8 mouse cellular contexts compared by ENCODE assay signal in the genomic region with DNA sequence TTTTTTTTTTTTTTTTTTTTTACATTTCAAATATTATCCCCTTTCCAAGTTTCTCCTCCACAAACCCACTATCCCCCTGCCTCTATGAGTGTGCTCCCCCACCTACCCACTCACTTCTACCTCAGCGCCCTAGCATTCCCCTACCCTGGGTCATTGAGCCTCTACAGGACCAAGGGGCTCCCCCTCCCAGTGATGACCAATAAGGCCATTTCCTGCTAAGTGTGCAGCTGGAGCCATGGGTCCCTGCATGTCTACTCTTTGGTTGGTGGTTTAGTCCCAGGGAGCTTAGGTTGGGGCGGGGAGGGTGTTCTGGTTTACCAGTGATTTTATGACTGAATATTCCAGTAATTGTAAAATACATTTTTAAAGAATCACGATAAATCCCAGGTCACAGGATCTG. TPM values are rescaled to one million over a fixed set of nuclear protein-coding genes. Genes with fewer than 3 reads are reported as not detected.
A peak's percentile ranks its signal among the peaks of the same experiment; 100 is the strongest.
DNase-seq lines count a peak whose midpoint lies in the region; ATAC-seq and TF ChIP-seq lines count a peak whose summit lies in the region.
"Not testable (repeated sequence)": the region's sequence is repeated elsewhere in the genome, so short reads cannot be mapped to it uniquely, and the experiment has no call there.

No protein-coding gene starts in this region.

- H3K4me3 ChIP-seq in embryonic facial prominence, embryonic 15.5 days (replicated peaks): peak overlapping the region; percentile 61
- H3K4me3 ChIP-seq in heart, embryonic 12.5 days: peak overlapping the region; percentile 71
- peak overlapping the region; percentile 60 for H3K4me3 ChIP-seq in intestine, postnatal 0 days (ENCODE audit: low read depth, low read length)
- peak overlapping the region; percentile 68 for H3K4me3 ChIP-seq in liver, embryonic 12.5 days
- H3K4me3 ChIP-seq in midbrain, embryonic 12.5 days: peak overlapping the region; percentile 65
- H3K4me3 ChIP-seq in spleen, adult 2 months (ENCODE audit: extremely low read depth, insufficient read depth, insufficient read length): peak overlapping the region; percentile 74; the same call in 1 of the 2 replicates

- peak; percentile 9 for DNase-seq in CD4-positive helper T cell, adult 2 months (ENCODE audit: low read depth, low spot score)
- DNase-seq in brain, adult 2 months (ENCODE audit: low read depth, low spot score): peak; percentile 13
- DNase-seq in spleen, adult 2 months (ENCODE audit: low read depth in 1 of 2, low spot score in 2 of 2): not testable (repeated sequence)

- not testable (repeated sequence) for H3K36me3 ChIP-seq in embryonic facial prominence, embryonic 15.5 days; heart, embryonic 12.5 days; intestine, postnatal 0 days (ENCODE audit: control insufficient read depth, insufficient read depth); liver, embryonic 12.5 days; midbrain, embryonic 12.5 days; spleen, adult 2 months (ENCODE audit: control insufficient read depth, insufficient read depth, low read length)

- ATAC-seq in embryonic facial prominence, embryonic 15.5 days (ENCODE audit: insufficient number of reproducible peaks, low FRiP score, low TSS enrichment, low read depth): peak; percentile 67
- ATAC-seq in heart, embryonic 12.5 days (ENCODE audit: insufficient number of reproducible peaks, low FRiP score): peak; percentile 71
- ATAC-seq in intestine, postnatal 0 days: peak; percentile 70
- ATAC-seq in liver, embryonic 12.5 days: peak; percentile 56
- peak; percentile 70 for ATAC-seq in midbrain, embryonic 12.5 days (ENCODE audit: low FRiP score, low read depth)

- TF ChIP-seq POLR2A in spleen, adult 2 months (IDR thresholded peaks at IDR 0.05; ENCODE audit: low read depth, low read length): not testable (repeated sequence)

- H3K9me3 ChIP-seq in embryonic facial prominence, embryonic 15.5 days (replicated peaks); heart, embryonic 12.5 days (replicated peaks); intestine, postnatal 0 days (ENCODE audit: control insufficient read depth); liver, embryonic 12.5 days (replicated peaks); midbrain, embryonic 12.5 days: not testable (repeated sequence)

- WGBS in embryonic facial prominence, embryonic 15.5 days: 1% methylated on average over 3 of the region's 3 CpGs
- WGBS in heart, embryonic 12.5 days: 3% methylated on average over 3 of the region's 3 CpGs
- WGBS in intestine, postnatal 0 days: 0% methylated on average over 3 of the region's 3 CpGs
- WGBS in liver, embryonic 12.5 days (ENCODE audit: insufficient replicate concordance): 2% methylated on average over 3 of the region's 3 CpGs
- 5% methylated on average over 3 of the region's 3 CpGs for WGBS in midbrain, embryonic 12.5 days
- 5% methylated on average over 3 of the region's 3 CpGs for WGBS in spleen, adult 2 months

- H3K27me3 ChIP-seq in embryonic facial prominence, embryonic 15.5 days; heart, embryonic 12.5 days (replicated peaks); intestine, postnatal 0 days (replicated peaks; ENCODE audit: control insufficient read depth, insufficient read depth, low read length); liver, embryonic 12.5 days (replicated peaks); midbrain, embryonic 12.5 days; spleen, adult 2 months (ENCODE audit: control insufficient read depth, insufficient read depth, low read length): not testable (repeated sequence)

- H3K4me2 ChIP-seq in embryonic facial prominence, embryonic 15.5 days (replicated peaks): peak overlapping the region; percentile 52
- H3K4me2 ChIP-seq in heart, embryonic 12.5 days: peak overlapping the region; percentile 64
- peak overlapping the region; percentile 69 for H3K4me2 ChIP-seq in intestine, postnatal 0 days (replicated peaks; ENCODE audit: low read depth)
- peak overlapping the region; percentile 68 for H3K4me2 ChIP-seq in liver, embryonic 12.5 days
- H3K4me2 ChIP-seq in midbrain, embryonic 12.5 days (replicated peaks): peak overlapping the region; percentile 56

- not testable (repeated sequence) for TF ChIP-seq CTCF in intestine, postnatal 0 days (IDR thresholded peaks at IDR 0.05; ENCODE audit: low read depth); spleen, adult 2 months (IDR thresholded peaks at IDR 0.05; ENCODE audit: extremely low read depth, insufficient read depth, insufficient read length, insufficient replicate concordance)

- not testable (repeated sequence) for H3K27ac ChIP-seq in embryonic facial prominence, embryonic 15.5 days (replicated peaks); heart, embryonic 12.5 days (ENCODE audit: poor library complexity, severe bottlenecking); liver, embryonic 12.5 days; spleen, adult 2 months (ENCODE audit: insufficient read depth, low read length)
- H3K27ac ChIP-seq in intestine, postnatal 0 days (ENCODE audit: low read depth, low read length): peak overlapping the region; percentile 92
- peak overlapping the region; percentile 70; the same call in 1 of the 2 replicates for H3K27ac ChIP-seq in midbrain, embryonic 12.5 days (replicated peaks)

- peak overlapping the region; percentile 57; the same call in 1 of the 2 replicates for H3K9ac ChIP-seq in embryonic facial prominence, embryonic 15.5 days
- H3K9ac ChIP-seq in heart, embryonic 12.5 days: peak overlapping the region; percentile 74; the same call in 1 of the 2 replicates
- H3K9ac ChIP-seq in intestine, postnatal 0 days (ENCODE audit: low read depth, low read length): peak overlapping the region; percentile 71
- peak overlapping the region; percentile 76 for H3K9ac ChIP-seq in liver, embryonic 12.5 days
- H3K9ac ChIP-seq in midbrain, embryonic 12.5 days (replicated peaks): peak overlapping the region; percentile 62

- H3K4me1 ChIP-seq in embryonic facial prominence, embryonic 15.5 days; heart, embryonic 12.5 days (replicated peaks); intestine, postnatal 0 days (replicated peaks; ENCODE audit: control insufficient read depth, insufficient read depth, low read length); liver, embryonic 12.5 days; midbrain, embryonic 12.5 days; spleen, adult 2 months (ENCODE audit: control insufficient read depth, insufficient read depth, insufficient read length): not testable (repeated sequence)

RNA-seq across cellular contexts. Expression of a gene that starts 0.4 kb away (rescaled TPM):
- 2.1 and 2.2 TPM in 2 replicates for polyA plus RNA-seq in embryonic facial prominence, embryonic 15.5 days (2015; fragmentation: Nextera tagmentation; extraction: Ambion mirVana)
- 2.1 and 2.5 TPM in 2 replicates for polyA plus RNA-seq in heart, embryonic 12.5 days (2016; fragmentation: Nextera tagmentation; extraction: Ambion mirVana)
- 3.6 TPM in 2 replicates for polyA plus RNA-seq in intestine, postnatal 0 days (2015; fragmentation: Nextera tagmentation; extraction: Ambion mirVana)
- polyA plus RNA-seq in liver, embryonic 12.5 days (2016; fragmentation: Nextera tagmentation; extraction: Ambion mirVana): 1.5 and 1.6 TPM in 2 replicates
- 3.6 and 4.2 TPM in 2 replicates for polyA plus RNA-seq in midbrain, embryonic 12.5 days (2016; fragmentation: Nextera tagmentation; extraction: Ambion mirVana)
- polyA plus RNA-seq in spleen, adult 2 months (2012; rRNA removed): 0.12 and 0.20 TPM in 2 replicates

RNA-seq across cellular contexts. Expression of a gene that starts 59.0 kb away (rescaled TPM):
- polyA plus RNA-seq in embryonic facial prominence, embryonic 15.5 days (2015; fragmentation: Nextera tagmentation; extraction: Ambion mirVana): 1.7 and 1.9 TPM in 2 replicates
- polyA plus RNA-seq in heart, embryonic 12.5 days (2016; fragmentation: Nextera tagmentation; extraction: Ambion mirVana): 2.6 and 2.8 TPM in 2 replicates
- polyA plus RNA-seq in intestine, postnatal 0 days (2015; fragmentation: Nextera tagmentation; extraction: Ambion mirVana): 2.3 and 2.6 TPM in 2 replicates
- polyA plus RNA-seq in liver, embryonic 12.5 days (2016; fragmentation: Nextera tagmentation; extraction: Ambion mirVana): 0.68 and 0.77 TPM in 2 replicates
- polyA plus RNA-seq in midbrain, embryonic 12.5 days (2016; fragmentation: Nextera tagmentation; extraction: Ambion mirVana): 1.7 and 2.1 TPM in 2 replicates
- 0.04 TPM in 1 of 2 replicates, not detected in the other for polyA plus RNA-seq in spleen, adult 2 months (2012; rRNA removed)
